Mouse (Mus musculus): ENCODE measurements at regions not wholly inside any gene's neighbourhood (a gene's known extent, or its start where the extent isn't known, plus 50 kb on each side); places are given as distances from the start of the nearest gene placed in this dataset.

- H3K27me3 ChIP-seq (ENCODE audit: control insufficient read depth, insufficient read depth, low read length) = no peaks in the 10 kb centered on the region
- DNase-seq (ENCODE audit: low spot score) = no peak
- TF ChIP-seq EP300 (IDR thresholded peaks at IDR 0.05; ENCODE audit: low read depth) (no peak), CTCF (IDR thresholded peaks at IDR 0.05; ENCODE audit: low read depth) (no peak)
- no peak overlapping the region for H3K4me2 ChIP-seq (ENCODE audit: low read depth, low read length)
- H3K36me3 ChIP-seq (replicated peaks; ENCODE audit: control insufficient read depth, insufficient read depth, low read length) = no peaks in the 10 kb centered on the region
- ATAC-seq (ENCODE audit: insufficient read depth, low read depth) = no peak
- no peak overlapping the region for H3K9ac ChIP-seq (replicated peaks; ENCODE audit: low read depth, low read length)
- no peak overlapping the region for H3K27ac ChIP-seq (ENCODE audit: low read depth)
- H3K4me3 ChIP-seq (ENCODE audit: low read depth, low read length) = no peak overlapping the region
- no peaks in the 10 kb centered on the region for H3K9me3 ChIP-seq (replicated peaks; ENCODE audit: control insufficient read depth, low read length)
- 95% methylated on average over 5 of the region's 5 CpGs for WGBS
- no peaks in the 10 kb centered on the region for H3K4me1 ChIP-seq (ENCODE audit: control insufficient read depth, insufficient read depth)
These were observed 147.2 kb upstream of the Bcl6 start for GRCm38 (mm10) chr16:24135841-24136240.

- H3K27ac ChIP-seq (ENCODE audit: low read depth) = no peak overlapping the region
- DNase-seq (ENCODE audit: low spot score) = no peak
- H3K9me3 ChIP-seq (replicated peaks; ENCODE audit: control insufficient read depth, low read length) = no peaks in the 10 kb centered on the region
- TF ChIP-seq CTCF (IDR thresholded peaks at IDR 0.05; ENCODE audit: low read depth) = no peak
- TF ChIP-seq EP300 (IDR thresholded peaks at IDR 0.05; ENCODE audit: low read depth) = no peak
- H3K27me3 ChIP-seq (ENCODE audit: control insufficient read depth, insufficient read depth, low read length) = no peaks in the 10 kb centered on the region
- H3K4me3 ChIP-seq (ENCODE audit: low read depth, low read length) = no peak overlapping the region
- ATAC-seq (ENCODE audit: insufficient read depth, low read depth) = no peak
- no peaks in the 10 kb centered on the region for H3K4me1 ChIP-seq (ENCODE audit: control insufficient read depth, insufficient read depth)
- no peaks in the 10 kb centered on the region for H3K36me3 ChIP-seq (replicated peaks; ENCODE audit: control insufficient read depth, insufficient read depth, low read length)
- H3K9ac ChIP-seq (replicated peaks; ENCODE audit: low read depth, low read length) = no peak overlapping the region
- no peak overlapping the region for H3K4me2 ChIP-seq (ENCODE audit: low read depth, low read length)
- WGBS = 85% methylated on average over 4 of the region's 4 CpGs
These were observed 146.7 kb upstream of the Bcl6 start for GRCm38 (mm10) chr16:24135351-24135750.

- Histone ChIP-seq H3K27ac (ENCODE audit: low read depth) (no peak overlapping the region), H3K36me3 (replicated peaks; ENCODE audit: control insufficient read depth, insufficient read depth, low read length) (no peaks in the 10 kb centered on the region), H3K9me3 (replicated peaks; ENCODE audit: control insufficient read depth, low read length) (no peaks in the 10 kb centered on the region), H3K9ac (replicated peaks; ENCODE audit: low read depth, low read length) (no peak overlapping the region), H3K4me3 (ENCODE audit: low read depth, low read length) (no peak overlapping the region), H3K4me1 (ENCODE audit: control insufficient read depth, insufficient read depth) (no peaks in the 10 kb centered on the region), H3K27me3 (ENCODE audit: control insufficient read depth, insufficient read depth, low read length) (no peaks in the 10 kb centered on the region), H3K4me2 (ENCODE audit: low read depth, low read length) (no peak overlapping the region)
- ATAC-seq (ENCODE audit: insufficient read depth, low read depth) = no peak
- 48% methylated on average over 4 of the region's 4 CpGs for WGBS
- DNase-seq (ENCODE audit: low spot score) = no peak
- TF ChIP-seq CTCF (IDR thresholded peaks at IDR 0.05; ENCODE audit: low read depth) = no peak
- no peak for TF ChIP-seq EP300 (IDR thresholded peaks at IDR 0.05; ENCODE audit: low read depth)
These were observed 145.9 kb upstream of the Bcl6 start for GRCm38 (mm10) chr16:24134486-24135050.

- H3K27ac ChIP-seq (ENCODE audit: low read depth) = no peak overlapping the region
- no peak overlapping the region for H3K4me2 ChIP-seq (ENCODE audit: low read depth, low read length)
- no peak for TF ChIP-seq CTCF (IDR thresholded peaks at IDR 0.05; ENCODE audit: low read depth)
- TF ChIP-seq EP300 (IDR thresholded peaks at IDR 0.05; ENCODE audit: low read depth) = no peak
- H3K27me3 ChIP-seq (ENCODE audit: control insufficient read depth, insufficient read depth, low read length) = no peaks in the 10 kb centered on the region
- no peaks in the 10 kb centered on the region for H3K9me3 ChIP-seq (replicated peaks; ENCODE audit: control insufficient read depth, low read length)
- H3K4me3 ChIP-seq (ENCODE audit: low read depth, low read length) = no peak overlapping the region
- H3K9ac ChIP-seq (replicated peaks; ENCODE audit: low read depth, low read length) = no peak overlapping the region
- H3K36me3 ChIP-seq (replicated peaks; ENCODE audit: control insufficient read depth, insufficient read depth, low read length) = no peaks in the 10 kb centered on the region
- DNase-seq (ENCODE audit: low spot score) (no peak), ATAC-seq (ENCODE audit: insufficient read depth, low read depth) (no peak)
- H3K4me1 ChIP-seq (ENCODE audit: control insufficient read depth, insufficient read depth) = no peaks in the 10 kb centered on the region
These were observed 142.0 kb upstream of the Bcl6 start for GRCm38 (mm10) chr16:24130646-24131045.

- WGBS = 71% methylated on average over 4 of the region's 4 CpGs
- DNase-seq (ENCODE audit: low spot score) (no peak), ATAC-seq (ENCODE audit: insufficient read depth, low read depth) (no peak)
- H3K4me3 ChIP-seq (ENCODE audit: low read depth, low read length) = no peak overlapping the region
- no peaks in the 10 kb centered on the region for H3K36me3 ChIP-seq (replicated peaks; ENCODE audit: control insufficient read depth, insufficient read depth, low read length)
- H3K9me3 ChIP-seq (replicated peaks; ENCODE audit: control insufficient read depth, low read length) = no peaks in the 10 kb centered on the region
- H3K27me3 ChIP-seq (ENCODE audit: control insufficient read depth, insufficient read depth, low read length) = no peaks in the 10 kb centered on the region
- H3K4me1 ChIP-seq (ENCODE audit: control insufficient read depth, insufficient read depth) = no peaks in the 10 kb centered on the region
- H3K27ac ChIP-seq (ENCODE audit: low read depth) = no peak overlapping the region
- no peak overlapping the region for H3K9ac ChIP-seq (replicated peaks; ENCODE audit: low read depth, low read length)
- no peak overlapping the region for H3K4me2 ChIP-seq (ENCODE audit: low read depth, low read length)
- TF ChIP-seq CTCF (IDR thresholded peaks at IDR 0.05; ENCODE audit: low read depth) (no peak), EP300 (IDR thresholded peaks at IDR 0.05; ENCODE audit: low read depth) (no peak)
These were observed 141.0 kb upstream of the Bcl6 start for GRCm38 (mm10) chr16:24129701-24130100.

- Histone ChIP-seq H3K36me3 (replicated peaks; ENCODE audit: control insufficient read depth, insufficient read depth, low read length) (no peaks in the 10 kb centered on the region), H3K9ac (replicated peaks; ENCODE audit: low read depth, low read length) (no peak overlapping the region), H3K4me2 (ENCODE audit: low read depth, low read length) (no peak overlapping the region), H3K4me3 (ENCODE audit: low read depth, low read length) (no peak overlapping the region), H3K27me3 (ENCODE audit: control insufficient read depth, insufficient read depth, low read length) (no peaks in the 10 kb centered on the region), H3K4me1 (ENCODE audit: control insufficient read depth, insufficient read depth) (no peaks in the 10 kb centered on the region), H3K9me3 (replicated peaks; ENCODE audit: control insufficient read depth, low read length) (no peaks in the 10 kb centered on the region), H3K27ac (ENCODE audit: low read depth) (no peak overlapping the region)
- ATAC-seq (ENCODE audit: insufficient read depth, low read depth) = no peak
- TF ChIP-seq CTCF (IDR thresholded peaks at IDR 0.05; ENCODE audit: low read depth) (no peak), EP300 (IDR thresholded peaks at IDR 0.05; ENCODE audit: low read depth) (no peak)
- WGBS = 67% methylated on average over 3 of the region's 3 CpGs
- no peak for DNase-seq (ENCODE audit: low spot score)
These were observed 139.9 kb upstream of the Bcl6 start for GRCm38 (mm10) chr16:24128566-24128965.

All from heart, postnatal 0 days (tissue).